Mouse (Mus musculus): ENCODE measurements around the gene Dnaic2.

Dnaic2 gene

GRCm38 (mm10) chr11:114798624-114799023 is 71.4 kb downstream of the Dnaic2 start, which contains the start of gene Gpr142:
Gpr142 (plus strand) TSS chr11:114798924.
- DNase-seq (ENCODE audit: low read depth): no peak

- no peak for DNase-seq (ENCODE audit: low read depth)
Observed at GRCm38 (mm10) chr11:114801906-114802305, 74.7 kb downstream of the Dnaic2 start.

- DNase-seq (ENCODE audit: low read depth): no peak
Observed at GRCm38 (mm10) chr11:114802540-114803267, 75.5 kb downstream of the Dnaic2 start.

- no peak for DNase-seq (ENCODE audit: low read depth)
Observed at GRCm38 (mm10) chr11:114803990-114804389, 76.8 kb downstream of the Dnaic2 start.

- DNase-seq (ENCODE audit: low read depth): no peak
Observed at GRCm38 (mm10) chr11:114807025-114807424, 79.8 kb downstream of the Dnaic2 start.
